Mouse (Mus musculus): Measurements from ENCODE around the gene Ahnak. TPM values are rescaled to one million over a fixed set of nuclear protein-coding genes. Genes with fewer than 3 reads are reported as not detected.
"Not testable (repeated sequence)": the region's sequence is repeated elsewhere in the genome, so short reads cannot be mapped to it uniquely, and the experiment has no call there.

Ahnak gene
- polyA plus RNA-seq, 1 experiment from 2014 or later, result 7.1 TPM

GRCm38 (mm10) chr19:8965771-8966170 is 23.3 kb upstream of the Ahnak start:
- Histone ChIP-seq H3K4me3 (ENCODE audit: low read depth, low read length) (peak overlapping the region; percentile 84; the same call in 1 of the 2 replicates), H3K9me3 (ENCODE audit: control insufficient read depth, low read length) (no peaks in the 10 kb centered on the region), H3K4me2 (ENCODE audit: low read depth, low read length, severe bottlenecking) (peak overlapping the region; percentile 64; the same call in 1 of the 2 replicates), H3K36me3 (ENCODE audit: control insufficient read depth, insufficient read depth, low read length) (peaks cover 27% of the 10 kb centered on the region; the same call in 1 of the 2 replicates), H3K27ac (ENCODE audit: low read depth, low read length) (peak overlapping the region; percentile 58; the same call in 1 of the 2 replicates), H3K27me3 (ENCODE audit: control insufficient read depth, insufficient read depth, low read length) (no peaks in the 10 kb centered on the region), H3K9ac (ENCODE audit: low read length) (peak overlapping the region; percentile 52), H3K4me1 (replicated peaks; ENCODE audit: control insufficient read depth, insufficient read depth, low read length) (peaks cover 2% of the 10 kb centered on the region; the same call in 1 of the 2 replicates)
- WGBS, result 81% methylated on average over 8 of the region's 8 CpGs
- DNase-seq (ENCODE audit: low spot score), result no peak
- ATAC-seq (replicated peaks; ENCODE audit: low FRiP score), result no peak

GRCm38 (mm10) chr19:8966198-8966589 is 22.9 kb upstream of the Ahnak start:
- Histone ChIP-seq H3K36me3 (ENCODE audit: control insufficient read depth, insufficient read depth, low read length) (peaks cover 30% of the 10 kb centered on the region; the same call in 1 of the 2 replicates), H3K4me2 (ENCODE audit: low read depth, low read length, severe bottlenecking) (peak overlapping the region; percentile 64), H3K4me3 (ENCODE audit: low read depth, low read length) (peak overlapping the region; percentile 84), H3K4me1 (replicated peaks; ENCODE audit: control insufficient read depth, insufficient read depth, low read length) (peaks cover 2% of the 10 kb centered on the region; the same call in 1 of the 2 replicates), H3K27me3 (ENCODE audit: control insufficient read depth, insufficient read depth, low read length) (no peaks in the 10 kb centered on the region), H3K9ac (ENCODE audit: low read length) (peak overlapping the region; percentile 52), H3K27ac (ENCODE audit: low read depth, low read length) (peak overlapping the region; percentile 58), H3K9me3 (ENCODE audit: control insufficient read depth, low read length) (no peaks in the 10 kb centered on the region)
- DNase-seq (ENCODE audit: low spot score), result no peak
- 43% methylated on average over 5 of the region's 5 CpGs for WGBS
- ATAC-seq (replicated peaks; ENCODE audit: low FRiP score), result no peak

GRCm38 (mm10) chr19:8966590-8967372 is 22.3 kb upstream of the Ahnak start, which contains the start of gene Eef1g:
Gene Eef1g (plus strand): TSS chr19:8967041.
- no peaks in the 10 kb centered on the region for H3K9me3 ChIP-seq (ENCODE audit: control insufficient read depth, low read length)
- DNase-seq (ENCODE audit: low spot score) (peak; percentile 99), ATAC-seq (replicated peaks; ENCODE audit: low FRiP score) (peak; percentile 100)
- H3K27me3 ChIP-seq (ENCODE audit: control insufficient read depth, insufficient read depth, low read length), result no peaks in the 10 kb centered on the region
- H3K9ac ChIP-seq (ENCODE audit: low read length), result peak within 1 kb of the TSS; percentile 96
- peak within 1 kb of the TSS; percentile 60 for H3K27ac ChIP-seq (ENCODE audit: low read depth, low read length)
- peaks cover 2% of the 10 kb centered on the region; the same call in 1 of the 2 replicates for H3K4me1 ChIP-seq (replicated peaks; ENCODE audit: control insufficient read depth, insufficient read depth, low read length)
- H3K36me3 ChIP-seq (ENCODE audit: control insufficient read depth, insufficient read depth, low read length), result peaks cover 32% of the 10 kb centered on the region; the same call in 1 of the 2 replicates
- peak within 1 kb of the TSS; percentile 64 for H3K4me2 ChIP-seq (ENCODE audit: low read depth, low read length, severe bottlenecking)
- 2% methylated on average over 52 of the region's 52 CpGs for WGBS
- H3K4me3 ChIP-seq (ENCODE audit: low read depth, low read length), result peak within 1 kb of the TSS; percentile 84

- ATAC-seq (replicated peaks; ENCODE audit: low FRiP score), result peak; percentile 3; the same call in 1 of the 2 replicates
- Histone ChIP-seq H3K9me3 (ENCODE audit: control insufficient read depth, low read length) (no peaks in the 10 kb centered on the region), H3K9ac (ENCODE audit: low read length) (peak overlapping the region; percentile 96), H3K27ac (ENCODE audit: low read depth, low read length) (peak overlapping the region; percentile 60), H3K4me1 (replicated peaks; ENCODE audit: control insufficient read depth, insufficient read depth, low read length) (peaks cover 2% of the 10 kb centered on the region; the same call in 1 of the 2 replicates), H3K4me2 (ENCODE audit: low read depth, low read length, severe bottlenecking) (peak overlapping the region; percentile 64), H3K36me3 (ENCODE audit: control insufficient read depth, insufficient read depth, low read length) (peaks cover 35% of the 10 kb centered on the region; the same call in 1 of the 2 replicates), H3K4me3 (ENCODE audit: low read depth, low read length) (peak overlapping the region; percentile 84), H3K27me3 (ENCODE audit: control insufficient read depth, insufficient read depth, low read length) (no peaks in the 10 kb centered on the region)
- DNase-seq (ENCODE audit: low spot score), result no peak
- WGBS, result 0% methylated on average over 8 of the region's 8 CpGs
These were observed 21.7 kb upstream of the Ahnak start for GRCm38 (mm10) chr19:8967373-8967743.

- no peak for ATAC-seq (replicated peaks; ENCODE audit: low FRiP score)
- no peak for DNase-seq (ENCODE audit: low spot score)
- 9% methylated on average over 9 of the region's 9 CpGs for WGBS
These were observed 21.2 kb upstream of the Ahnak start for GRCm38 (mm10) chr19:8967893-8968292.

GRCm38 (mm10) chr19:8972491-8972890 is 16.6 kb upstream of the Ahnak start:
- not testable (repeated sequence) for DNase-seq (ENCODE audit: low spot score); H3K4me3 ChIP-seq (ENCODE audit: low read depth, low read length); H3K9me3 ChIP-seq (ENCODE audit: control insufficient read depth, low read length); H3K9ac ChIP-seq (ENCODE audit: low read length); H3K27me3 ChIP-seq (ENCODE audit: control insufficient read depth, insufficient read depth, low read length); H3K4me1 ChIP-seq (replicated peaks; ENCODE audit: control insufficient read depth, insufficient read depth, low read length); H3K27ac ChIP-seq (ENCODE audit: low read depth, low read length); H3K4me2 ChIP-seq (ENCODE audit: low read depth, low read length, severe bottlenecking); ATAC-seq (replicated peaks; ENCODE audit: low FRiP score)
- peaks cover 44% of the 10 kb centered on the region; the same call in 1 of the 2 replicates for H3K36me3 ChIP-seq (ENCODE audit: control insufficient read depth, insufficient read depth, low read length)
- 91% methylated on average over 8 of the region's 8 CpGs for WGBS

More at GRCm38 (mm10) chr19:8967893-8968292, 21.2 kb upstream of the Ahnak start:
- H3K4me3 ChIP-seq (ENCODE audit: low read depth, low read length), result peak overlapping the region; percentile 84
- H3K27me3 ChIP-seq (ENCODE audit: control insufficient read depth, insufficient read depth, low read length), result no peaks in the 10 kb centered on the region
- H3K4me2 ChIP-seq (ENCODE audit: low read depth, low read length, severe bottlenecking), result peak overlapping the region; percentile 64
- peak overlapping the region; percentile 96 for H3K9ac ChIP-seq (ENCODE audit: low read length)
- no peaks in the 10 kb centered on the region for H3K9me3 ChIP-seq (ENCODE audit: control insufficient read depth, low read length)
- H3K36me3 ChIP-seq (ENCODE audit: control insufficient read depth, insufficient read depth, low read length), result peaks cover 30% of the 10 kb centered on the region; the same call in 1 of the 2 replicates
- peaks cover 2% of the 10 kb centered on the region; the same call in 1 of the 2 replicates for H3K4me1 ChIP-seq (replicated peaks; ENCODE audit: control insufficient read depth, insufficient read depth, low read length)
- H3K27ac ChIP-seq (ENCODE audit: low read depth, low read length), result peak overlapping the region; percentile 60; the same call in 1 of the 2 replicates

GRCm38 (mm10) chr19:8974638-8975037 is 14.4 kb upstream of the Ahnak start:
- no peaks in the 10 kb centered on the region for H3K4me1 ChIP-seq (replicated peaks; ENCODE audit: control insufficient read depth, insufficient read depth, low read length)
- no peak overlapping the region for H3K4me2 ChIP-seq (ENCODE audit: low read depth, low read length, severe bottlenecking)
- H3K36me3 ChIP-seq (ENCODE audit: control insufficient read depth, insufficient read depth, low read length), result peaks cover 52% of the 10 kb centered on the region
- no peak overlapping the region for H3K27ac ChIP-seq (ENCODE audit: low read depth, low read length)
- ATAC-seq (replicated peaks; ENCODE audit: low FRiP score) (no peak), DNase-seq (ENCODE audit: low spot score) (no peak)
- H3K9me3 ChIP-seq (ENCODE audit: control insufficient read depth, low read length), result no peaks in the 10 kb centered on the region
- H3K4me3 ChIP-seq (ENCODE audit: low read depth, low read length), result no peak overlapping the region
- WGBS, result 88% methylated on average over 1 of the region's 1 CpGs
- no peak overlapping the region for H3K9ac ChIP-seq (ENCODE audit: low read length)
- H3K27me3 ChIP-seq (ENCODE audit: control insufficient read depth, insufficient read depth, low read length), result no peaks in the 10 kb centered on the region

- 92% methylated on average over 2 of the region's 2 CpGs for WGBS
- no peak overlapping the region for H3K4me2 ChIP-seq (ENCODE audit: low read depth, low read length, severe bottlenecking)
- H3K4me1 ChIP-seq (replicated peaks; ENCODE audit: control insufficient read depth, insufficient read depth, low read length), result no peaks in the 10 kb centered on the region
- H3K36me3 ChIP-seq (ENCODE audit: control insufficient read depth, insufficient read depth, low read length), result peaks cover 48% of the 10 kb centered on the region
- no peak overlapping the region for H3K4me3 ChIP-seq (ENCODE audit: low read depth, low read length)
- H3K27me3 ChIP-seq (ENCODE audit: control insufficient read depth, insufficient read depth, low read length), result no peaks in the 10 kb centered on the region
- no peak overlapping the region for H3K9ac ChIP-seq (ENCODE audit: low read length)
- no peak for DNase-seq (ENCODE audit: low spot score)
- no peak overlapping the region for H3K27ac ChIP-seq (ENCODE audit: low read depth, low read length)
- H3K9me3 ChIP-seq (ENCODE audit: control insufficient read depth, low read length), result no peaks in the 10 kb centered on the region
- no peak for ATAC-seq (replicated peaks; ENCODE audit: low FRiP score)
These were observed 13.6 kb upstream of the Ahnak start for GRCm38 (mm10) chr19:8975491-8975890.

Data from forebrain, embryonic 11.5 days (tissue).